Mouse (Mus musculus): ENCODE measurements around the gene Adgra1.

DNA sequence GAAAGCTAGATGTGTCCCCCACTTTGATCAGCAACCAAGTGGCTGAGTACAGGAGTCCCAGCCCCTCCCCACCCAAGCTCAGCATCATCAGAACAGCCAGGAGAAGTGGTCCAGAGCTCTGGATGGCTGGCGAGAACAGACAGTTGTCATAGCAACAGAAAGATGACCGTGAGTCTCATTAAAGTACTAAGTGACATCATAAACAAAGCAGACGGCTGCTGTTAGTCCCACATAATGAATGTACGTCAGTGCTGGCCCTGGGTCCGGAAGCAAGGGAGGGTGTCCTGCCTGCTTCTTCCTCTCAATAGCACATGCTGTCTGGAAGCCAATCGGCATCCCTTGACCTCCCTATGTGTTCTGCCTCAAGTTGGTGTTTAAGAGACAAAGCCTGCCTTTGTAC, 16.2 kb downstream of the Adgra1 start:
- no peak for TF ChIP-seq CTCF (IDR thresholded peaks at IDR 0.05; ENCODE audit: low read depth)
- no peak for TF ChIP-seq EP300 (IDR thresholded peaks at IDR 0.05; ENCODE audit: low read depth)

Data from heart, postnatal 0 days (tissue).